Mouse (Mus musculus) CH12F3 (cell line): ENCODE results near the gene 2610507B11Rik.

Source experiments
- in situ Hi-C: fragments of 300-500 bp; cut with MboI; formaldehyde crosslinking; loops from 2 replicates; pipeline ENCODE4 v1.14.3; 2020; ENCODE audit warnings: low sequenced_read_pairs

2610507B11Rik gene

DNA sequence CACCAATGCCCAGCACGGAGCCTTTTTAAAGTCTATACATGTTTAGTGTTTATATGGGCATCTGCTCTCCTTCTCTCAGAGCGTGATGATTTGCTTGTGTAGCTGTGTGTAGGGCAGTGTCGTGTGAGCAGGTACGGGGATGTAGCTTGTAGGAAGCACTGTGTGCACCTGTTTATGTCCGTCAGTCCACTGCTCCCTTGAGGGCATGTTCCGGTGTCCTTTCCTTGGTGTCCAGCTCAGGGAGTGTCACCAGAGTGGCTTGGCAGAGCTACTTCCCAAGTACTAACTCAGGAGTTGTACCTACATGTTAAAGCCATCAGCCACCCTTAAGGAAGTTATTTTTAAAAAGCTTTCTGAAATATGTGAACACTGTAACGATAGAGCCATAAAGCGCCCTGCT is 75.5 kb downstream of the 2610507B11Rik start:
- in situ Hi-C loops, result no loop called here
